Mouse (Mus musculus) lung, adult 2 months (tissue): Measurements from ENCODE around the gene Mapk8.

ENCODE experiments used
- CTCF ChIP-seq: fragments of 200-500 bp; IDR thresholded peaks from 2 replicates; pipeline ENCODE4 v1.5.1; 2011; ENCODE audit warnings: mild to moderate bottlenecking, low read length, control low read depth; ENCODE audit not compliant: insufficient read depth
- POLR2A ChIP-seq: fragments of 200-500 bp; IDR thresholded peaks from 2 replicates; pipeline ENCODE4 v1.6.1; 2011; ENCODE audit warnings: low read depth, mild to moderate bottlenecking, control low read depth, low read length, borderline replicate concordance; ENCODE audit errors: extremely low read depth

DNA sequence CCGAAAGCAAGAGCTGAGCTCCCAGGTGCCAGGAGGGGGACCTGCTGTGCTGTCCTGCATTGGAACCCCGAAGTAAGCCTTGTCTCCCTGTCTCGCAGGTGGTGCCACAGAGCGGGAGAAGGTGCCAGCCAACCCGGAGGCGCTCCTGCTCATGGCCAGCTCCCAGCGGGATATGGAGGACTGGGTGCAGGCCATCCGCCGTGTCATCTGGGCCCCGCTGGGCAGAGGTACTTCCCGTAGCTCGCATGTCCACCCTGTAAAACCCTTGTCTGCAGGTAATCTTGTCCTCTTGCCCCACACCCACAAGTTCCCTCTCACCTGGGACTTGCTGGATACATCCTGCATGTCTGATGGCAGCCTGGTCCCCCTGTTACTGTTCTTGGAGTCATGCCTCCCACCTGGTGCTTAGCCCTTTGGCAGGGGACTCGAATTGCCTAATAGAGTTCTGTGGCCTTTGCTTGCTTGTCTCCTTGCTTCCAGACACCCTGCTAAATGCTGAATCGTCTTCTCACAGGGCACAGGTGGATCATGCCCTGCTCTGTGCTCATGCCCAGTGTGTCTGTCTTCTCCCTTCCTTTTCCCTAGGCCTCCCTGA lies 103.7 kb downstream of the Mapk8 start:
- TF ChIP-seq CTCF: no peak
- TF ChIP-seq POLR2A: no peak
